Mouse (Mus musculus) intestine, embryonic 14.5 days (tissue): ENCODE results near the gene Gm13272. TPM values are rescaled to one million over a fixed set of nuclear protein-coding genes. Genes with fewer than 3 reads are reported as not detected.
"Not testable (repeated sequence)": the region's sequence is repeated elsewhere in the genome, so short reads cannot be mapped to it uniquely, and the experiment has no call there.

Source experiments
- ATAC-seq: fragments of 200-750 bp; cut with Nextera tagmentation; replicated peaks from 2 replicates; pipeline ENCODE4 v1.8.0; 2017; ENCODE audit warnings: low read depth, moderate number of reproducible peaks, moderate TSS enrichment, moderate library complexity; ENCODE audit not compliant: low FRiP score, low TSS enrichment
- DNase-seq: peaks from one replicate; pipeline ENCODE4 v3.0.0-alpha.2; 2018; ENCODE audit warnings: low spot score
- H3K27ac ChIP-seq: fragments of 300-500 bp; sonication (generic); 2 replicates; pipeline ENCODE4 v1.5.1; 2014; ENCODE audit warnings: low read depth, mild to moderate bottlenecking, control low read depth
- H3K27me3 ChIP-seq: fragments of 300-500 bp; sonication (generic); replicated peaks from 2 replicates; pipeline ENCODE4 v1.6.1; 2014; ENCODE audit warnings: low read length, control low read depth; ENCODE audit not compliant: control insufficient read depth, insufficient read depth
- H3K36me3 ChIP-seq: fragments of 300-500 bp; sonication (generic); 2 replicates; pipeline ENCODE4 v1.6.1; 2014; ENCODE audit warnings: low read length, control low read depth; ENCODE audit not compliant: control insufficient read depth, insufficient read depth
- H3K4me1 ChIP-seq: fragments of 300-500 bp; sonication (generic); replicated peaks from 2 replicates; pipeline ENCODE4 v1.6.1; 2014; ENCODE audit warnings: low read length, control low read depth, mixed read lengths; ENCODE audit not compliant: control insufficient read depth, insufficient read depth
- H3K4me2 ChIP-seq: fragments of 300-500 bp; sonication (generic); 2 replicates; pipeline ENCODE4 v1.6.1; 2014; ENCODE audit warnings: low read length
- H3K4me3 ChIP-seq: fragments of 300-500 bp; sonication (generic); 2 replicates; pipeline ENCODE4 v1.5.1; 2014; ENCODE audit warnings: low read depth, low read length, control low read depth, mixed read lengths
- H3K9ac ChIP-seq: fragments of 300-500 bp; sonication (generic); 2 replicates; pipeline ENCODE4 v1.6.1; 2014; ENCODE audit warnings: mild to moderate bottlenecking, low read length
- H3K9me3 ChIP-seq: fragments of 300-500 bp; sonication (generic); 2 replicates; pipeline ENCODE4 v1.6.1; 2016; ENCODE audit warnings: low read length, control low read depth; ENCODE audit not compliant: control insufficient read depth
- WGBS: fragments of 180-500 bp; shearing (Covaris S2); extraction: QIAGEN DNeasy Blood & Tissue Kit; methylation state at CpG from one replicate; pipeline ENCODE4 v1.1.7; 2014; 5-methylcytosine and 5-hydroxymethylcytosine counted together
- polyA plus RNA-seq: library from polyadenylated mRNA; unstranded; fragments of >200 nt; fragmentation: Nextera tagmentation; extraction: Ambion mirVana; gene quantifications from 2 replicates; pipeline ENCODE4 v1.2.1, GENCODE M21; 2014

Gm13272 gene
- polyA plus RNA-seq, 1 experiment from 2014 or later, result 0.23 TPM

GRCm38 (mm10) chr4:88822995-88823394, 43.3 kb downstream of the Gm13272 start:
- WGBS, result 24% methylated on average over 4 of the region's 4 CpGs
- Histone ChIP-seq H3K27me3 (no peaks in the 10 kb centered on the region), H3K36me3 (no peaks in the 10 kb centered on the region), H3K9ac (no peak overlapping the region), H3K4me1 (no peaks in the 10 kb centered on the region), H3K4me2 (no peak overlapping the region), H3K27ac (no peak overlapping the region), H3K4me3 (no peak overlapping the region), H3K9me3 (no peaks in the 10 kb centered on the region)
- no peak for ATAC-seq
- DNase-seq, result no peak

DNA sequence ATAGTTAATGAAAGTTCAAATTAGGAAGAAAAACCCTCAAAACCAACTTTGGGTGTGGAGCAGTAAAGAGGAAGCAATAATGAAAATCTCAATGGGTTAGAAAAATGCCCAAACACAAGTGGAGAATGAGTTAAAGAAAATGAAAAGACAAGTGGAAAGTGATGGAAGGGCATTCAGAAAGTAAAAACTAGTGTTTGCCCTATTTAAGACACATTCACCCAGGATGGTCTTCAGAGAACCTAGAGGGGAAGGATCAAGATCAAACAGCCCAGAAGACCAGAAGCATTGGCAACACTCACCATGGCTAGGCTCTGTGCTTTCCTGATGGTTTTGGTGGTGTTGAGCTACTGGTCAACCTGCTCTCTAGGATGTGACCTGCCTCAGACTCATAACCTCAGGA, 47.5 kb downstream of the Gm13272 start, which contains the start of gene Ifna6:
TSS of gene Ifna6 (plus strand) at position 301 of the 400 bp plus-strand sequence.
- not testable (repeated sequence) for H3K27ac ChIP-seq

More for the DNA sequence above, 47.5 kb downstream of the Gm13272 start, which contains the start of gene Ifna6:
- not testable (repeated sequence) for H3K27me3 ChIP-seq, H3K4me2 ChIP-seq, H3K9me3 ChIP-seq, ATAC-seq, H3K36me3 ChIP-seq, H3K4me1 ChIP-seq, DNase-seq, H3K4me3 ChIP-seq, H3K9ac ChIP-seq

Other genes starting within 250 kb of the Gm13272 start
- not detected in 2 replicates for gene Ifna15, start 221.6 kb upstream of the Gm13272 start, polyA plus RNA-seq
- gene Ifna14, start 208.1 kb upstream of the Gm13272 start, polyA plus RNA-seq, result not detected in 2 replicates
- not detected in 2 replicates for gene Ifna9, start 187.5 kb upstream of the Gm13272 start, polyA plus RNA-seq
- gene Ifna12, start 176.5 kb upstream of the Gm13272 start, polyA plus RNA-seq, result not detected in 2 replicates
- gene C87499, start 145.4 kb upstream of the Gm13272 start, polyA plus RNA-seq, result not detected in 2 replicates
- not detected in 2 replicates for gene Ifna13, start 135.4 kb upstream of the Gm13272 start, polyA plus RNA-seq
- gene Ifna16, start 102.9 kb upstream of the Gm13272 start, polyA plus RNA-seq, result not detected in 2 replicates
- gene Ifna2, start 95.9 kb upstream of the Gm13272 start, polyA plus RNA-seq, result not detected in 2 replicates
- gene Ifnab, start 88.5 kb upstream of the Gm13272 start, polyA plus RNA-seq, result not detected in 2 replicates
- gene Gm26566, start 58.0 kb upstream of the Gm13272 start, polyA plus RNA-seq, result 0.70 and 1.2 TPM in 2 replicates
- 97.9 and 106 TPM in 2 replicates for gene Klhl9, start 57.4 kb upstream of the Gm13272 start, polyA plus RNA-seq
- gene Gm13271, start 25.0 kb upstream of the Gm13272 start, polyA plus RNA-seq, result not detected in 2 replicates
- 0.22 TPM in 1 of 2 replicates, not detected in the other for gene Gm13283, start 19.7 kb upstream of the Gm13272 start, polyA plus RNA-seq
- not detected in 2 replicates for gene Gm13290, start 6.0 kb upstream of the Gm13272 start, polyA plus RNA-seq
- gene Gm13289, start 2.9 kb upstream of the Gm13272 start, polyA plus RNA-seq, result not detected in 2 replicates
- 0.28 TPM in 1 of 2 replicates, not detected in the other for gene Ifnz, start 2.3 kb downstream of the Gm13272 start, polyA plus RNA-seq
- 0.48 TPM in 1 of 2 replicates, not detected in the other for gene Gm13276, start 5.9 kb downstream of the Gm13272 start, polyA plus RNA-seq
- not detected in 2 replicates for gene Gm13277, start 8.8 kb downstream of the Gm13272 start, polyA plus RNA-seq
- not detected in 2 replicates for gene Gm13278, start 11.7 kb downstream of the Gm13272 start, polyA plus RNA-seq
- not detected in 2 replicates for gene Gm13275, start 14.6 kb downstream of the Gm13272 start, polyA plus RNA-seq
- not detected in 2 replicates for gene Gm13279, start 17.5 kb downstream of the Gm13272 start, polyA plus RNA-seq
- gene Gm13285, start 19.8 kb downstream of the Gm13272 start, polyA plus RNA-seq, result 0.59 and 1.1 TPM in 2 replicates
- not detected in 2 replicates for gene Gm13287, start 23.4 kb downstream of the Gm13272 start, polyA plus RNA-seq
- gene Gm13288, start 25.7 kb downstream of the Gm13272 start, polyA plus RNA-seq, result not detected in 2 replicates
- gene Ifna7, start 36.4 kb downstream of the Gm13272 start, polyA plus RNA-seq, result not detected in 2 replicates
- gene Ifna11, start 40.1 kb downstream of the Gm13272 start, polyA plus RNA-seq, result not detected in 2 replicates
- not detected in 2 replicates for gene Ifna6, start 47.6 kb downstream of the Gm13272 start, polyA plus RNA-seq
- not detected in 2 replicates for gene Ifna5, start 55.7 kb downstream of the Gm13272 start, polyA plus RNA-seq
- gene Ifna4, start 62.0 kb downstream of the Gm13272 start, polyA plus RNA-seq, result not detected in 2 replicates
- not detected in 2 replicates for gene Ifna1, start 70.2 kb downstream of the Gm13272 start, polyA plus RNA-seq
- gene Ifne, start 100.4 kb downstream of the Gm13272 start, polyA plus RNA-seq, result not detected in 2 replicates